ENCODE assay signal across 9 mouse cellular contexts in genomic region chr7:12949872-12950229, GRCm38 (mm10). TPM values are rescaled to one million over a fixed set of nuclear protein-coding genes. Genes with fewer than 3 reads are reported as not detected.
A peak's percentile ranks its signal among the peaks of the same experiment; 100 is the strongest.
DNase-seq lines count a peak whose midpoint lies in the region; ATAC-seq and TF ChIP-seq lines count a peak whose summit lies in the region.
"Had no signal": no experiment of that assay in that cellular context is flagged by ENCODE, and none has a peak within 500 bp of the region (broad histone marks: within the 10 kb centered on the region; RNA-seq: fewer than 3 reads in every experiment).

No protein-coding gene starts in this region.

- peak overlapping the region; percentile 78 for H3K4me2 ChIP-seq in heart, embryonic 16.5 days (ENCODE audit: low read depth, low read length)
- H3K4me2 ChIP-seq in hindbrain, embryonic 14.5 days (replicated peaks), result peak overlapping the region; percentile 92
- peak overlapping the region; percentile 68 for H3K4me2 ChIP-seq in midbrain, embryonic 12.5 days (replicated peaks)

- H3K27ac ChIP-seq in heart, embryonic 16.5 days (ENCODE audit: low read length), result peak overlapping the region; percentile 77
- H3K27ac ChIP-seq in bone marrow, adult 2 months (ENCODE audit: control insufficient read depth, insufficient read depth, low read depth, low read length, poor library complexity), result peak overlapping the region; percentile 43
- H3K27ac ChIP-seq in hindbrain, embryonic 14.5 days, result peak overlapping the region; percentile 86
- H3K27ac ChIP-seq in midbrain, embryonic 12.5 days (replicated peaks), result peak overlapping the region; percentile 85

- no peak for TF ChIP-seq POLR2A in bone marrow, adult 2 months (IDR thresholded peaks at IDR 0.05; ENCODE audit: borderline replicate concordance, control insufficient read depth, low read depth, low read length)

- no peak for TF ChIP-seq CTCF in bone marrow, adult 2 months (IDR thresholded peaks at IDR 0.05; ENCODE audit: control insufficient read depth, insufficient read depth, low read length)

- peak; percentile 14 for ATAC-seq in heart, embryonic 16.5 days (replicated peaks; ENCODE audit: extremely low read depth, insufficient read depth, low FRiP score)
- ATAC-seq in hindbrain, embryonic 14.5 days (ENCODE audit: low FRiP score), result no peak; the same call in 1 of the 2 replicates
- peak; percentile 10; the same call in 1 of the 2 replicates for ATAC-seq in midbrain, embryonic 12.5 days (ENCODE audit: low FRiP score, low read depth)

- no peak for DNase-seq in heart, adult 11 months
- no peak for DNase-seq in hindbrain, embryonic 14.5 days (ENCODE audit: low spot score)
- DNase-seq in cerebellum, adult 18-20 months, result no peak
- no peak for DNase-seq in B cell, adult 2 months
- no peak for DNase-seq in layer of hippocampus, postnatal 14 days (ENCODE audit: low spot score in 2 of 2)

- H3K4me1 ChIP-seq in heart, embryonic 16.5 days (ENCODE audit: control insufficient read depth, insufficient read depth, low read length), result peaks cover 6% of the 10 kb centered on the region; the same call in 1 of the 2 replicates
- H3K4me1 ChIP-seq in bone marrow, adult 2 months (ENCODE audit: control insufficient read depth, insufficient read depth, low read length), result peaks cover 2% of the 10 kb centered on the region; the same call in 1 of the 2 replicates
- peaks cover 9% of the 10 kb centered on the region for H3K4me1 ChIP-seq in hindbrain, embryonic 14.5 days (replicated peaks; ENCODE audit: control insufficient read depth, insufficient read depth, low read length)
- peaks cover 8% of the 10 kb centered on the region for H3K4me1 ChIP-seq in midbrain, embryonic 12.5 days

- WGBS in heart, embryonic 16.5 days, result 7% methylated on average over 16 of the region's 16 CpGs
- 2% methylated on average over 16 of the region's 16 CpGs for WGBS in bone marrow, adult 2 months
- WGBS in hindbrain, embryonic 14.5 days, result 16% methylated on average over 16 of the region's 16 CpGs
- WGBS in midbrain, embryonic 12.5 days, result 13% methylated on average over 16 of the region's 16 CpGs

- peak overlapping the region; percentile 61 for H3K4me3 ChIP-seq in heart, embryonic 16.5 days (ENCODE audit: low read length)
- peak overlapping the region; percentile 88 for H3K4me3 ChIP-seq in bone marrow, adult 2 months (replicated peaks; ENCODE audit: control insufficient read depth, low read depth, low read length)
- peak overlapping the region; percentile 50 for H3K4me3 ChIP-seq in hindbrain, embryonic 14.5 days (replicated peaks; ENCODE audit: low read length)
- peak overlapping the region; percentile 46 for H3K4me3 ChIP-seq in midbrain, embryonic 12.5 days

- no peaks in the 10 kb centered on the region for H3K9me3 ChIP-seq in heart, embryonic 16.5 days (replicated peaks; ENCODE audit: control insufficient read depth, low read length)
- no peaks in the 10 kb centered on the region for H3K9me3 ChIP-seq in hindbrain, embryonic 14.5 days (ENCODE audit: control insufficient read depth, low read length)
- no peaks in the 10 kb centered on the region for H3K9me3 ChIP-seq in midbrain, embryonic 12.5 days

- H3K9ac ChIP-seq in heart, embryonic 16.5 days (ENCODE audit: low read length), result peak overlapping the region; percentile 79
- peak overlapping the region; percentile 68 for H3K9ac ChIP-seq in hindbrain, embryonic 14.5 days
- H3K9ac ChIP-seq in midbrain, embryonic 12.5 days (replicated peaks), result peak overlapping the region; percentile 51; the same call in 1 of the 2 replicates

- no peaks in the 10 kb centered on the region for H3K27me3 ChIP-seq in heart, embryonic 16.5 days (ENCODE audit: control insufficient read depth, insufficient read depth, low read length)
- H3K27me3 ChIP-seq in hindbrain, embryonic 14.5 days (ENCODE audit: control insufficient read depth, insufficient read depth, low read length), result no peaks in the 10 kb centered on the region
- H3K27me3 ChIP-seq in midbrain, embryonic 12.5 days, result no peaks in the 10 kb centered on the region

- no peaks in the 10 kb centered on the region for H3K36me3 ChIP-seq in heart, embryonic 16.5 days (ENCODE audit: control insufficient read depth, insufficient read depth)
- H3K36me3 ChIP-seq in hindbrain, embryonic 14.5 days (replicated peaks; ENCODE audit: control insufficient read depth, insufficient read depth), result no peaks in the 10 kb centered on the region
- no peaks in the 10 kb centered on the region for H3K36me3 ChIP-seq in midbrain, embryonic 12.5 days

RNA-seq across cellular contexts. Expression of gene Zfp324, which starts 15.8 kb away (rescaled TPM):
- polyA plus RNA-seq in heart, embryonic 16.5 days (2015; fragmentation: Nextera tagmentation; extraction: Ambion mirVana), result 6.5 and 6.7 TPM in 2 replicates
- polyA plus RNA-seq in bone marrow, adult 2 months (2011; ENCODE audit: insufficient read depth, insufficient read length, low replicate concordance, missing spikeins), result 0.70 and 0.80 TPM in 2 replicates
- 12.2 and 13.9 TPM in 2 replicates for polyA plus RNA-seq in hindbrain, embryonic 14.5 days (2014; fragmentation: Nextera tagmentation; extraction: Ambion mirVana)
- 14.2 and 15.5 TPM in 2 replicates for polyA plus RNA-seq in midbrain, embryonic 12.5 days (2016; fragmentation: Nextera tagmentation; extraction: Ambion mirVana)
- total RNA-seq in layer of hippocampus, postnatal 14 days (2021), result 10 to 100 TPM; 12.0 to 13.5 TPM

RNA-seq across cellular contexts. Expression of gene Rnf225, which starts 22.6 kb away (rescaled TPM):
- polyA plus RNA-seq in heart, embryonic 16.5 days (2015; fragmentation: Nextera tagmentation; extraction: Ambion mirVana), result 0.47 and 0.74 TPM in 2 replicates
- polyA plus RNA-seq in bone marrow, adult 2 months (2011; ENCODE audit: insufficient read depth, insufficient read length, low replicate concordance, missing spikeins), result 0.47 and 0.74 TPM in 2 replicates
- 0.87 and 0.95 TPM in 2 replicates for polyA plus RNA-seq in hindbrain, embryonic 14.5 days (2014; fragmentation: Nextera tagmentation; extraction: Ambion mirVana)
- 0.79 and 0.93 TPM in 2 replicates for polyA plus RNA-seq in midbrain, embryonic 12.5 days (2016; fragmentation: Nextera tagmentation; extraction: Ambion mirVana)
- total RNA-seq in layer of hippocampus, postnatal 14 days (2021), result 1 to 10 TPM in 1 of 2 experiments, under 1 TPM in 1; 0.92 to 1.2 TPM

RNA-seq across cellular contexts. Expression of gene Rps5, which starts 27.8 kb away (rescaled TPM):
- polyA plus RNA-seq in heart, embryonic 16.5 days (2015; fragmentation: Nextera tagmentation; extraction: Ambion mirVana), result 521 and 529 TPM in 2 replicates
- polyA plus RNA-seq in bone marrow, adult 2 months (2011; ENCODE audit: insufficient read depth, insufficient read length, low replicate concordance, missing spikeins), result 895 and 1,171 TPM in 2 replicates
- polyA plus RNA-seq in hindbrain, embryonic 14.5 days (2014; fragmentation: Nextera tagmentation; extraction: Ambion mirVana), result 671 and 781 TPM in 2 replicates
- polyA plus RNA-seq in midbrain, embryonic 12.5 days (2016; fragmentation: Nextera tagmentation; extraction: Ambion mirVana), result 603 and 620 TPM in 2 replicates
- 100 to 1,000 TPM; 418 to 457 TPM for total RNA-seq in layer of hippocampus, postnatal 14 days (2021)

RNA-seq across cellular contexts. Expression of gene Zfp446, which starts 27.8 kb away (rescaled TPM):
- 6.5 and 7.0 TPM in 2 replicates for polyA plus RNA-seq in heart, embryonic 16.5 days (2015; fragmentation: Nextera tagmentation; extraction: Ambion mirVana)
- polyA plus RNA-seq in bone marrow, adult 2 months (2011; ENCODE audit: insufficient read depth, insufficient read length, low replicate concordance, missing spikeins), result 2.3 and 4.4 TPM in 2 replicates
- polyA plus RNA-seq in hindbrain, embryonic 14.5 days (2014; fragmentation: Nextera tagmentation; extraction: Ambion mirVana), result 6.6 and 8.9 TPM in 2 replicates
- 18.1 and 18.7 TPM in 2 replicates for polyA plus RNA-seq in midbrain, embryonic 12.5 days (2016; fragmentation: Nextera tagmentation; extraction: Ambion mirVana)
- 1 to 10 TPM; 8.3 to 9.1 TPM for total RNA-seq in layer of hippocampus, postnatal 14 days (2021)

RNA-seq across cellular contexts. Expression of gene Slc27a5, which starts 48.1 kb away (rescaled TPM):
- polyA plus RNA-seq in heart, embryonic 16.5 days (2015; fragmentation: Nextera tagmentation; extraction: Ambion mirVana), result not detected in 2 replicates
- polyA plus RNA-seq in bone marrow, adult 2 months (2011; ENCODE audit: insufficient read depth, insufficient read length, low replicate concordance, missing spikeins), result 1.7 and 2.2 TPM in 2 replicates
- polyA plus RNA-seq in hindbrain, embryonic 14.5 days (2014; fragmentation: Nextera tagmentation; extraction: Ambion mirVana), result 0.14 and 0.29 TPM in 2 replicates
- 0.13 TPM in 1 of 2 replicates, not detected in the other for polyA plus RNA-seq in midbrain, embryonic 12.5 days (2016; fragmentation: Nextera tagmentation; extraction: Ambion mirVana)
- total RNA-seq in layer of hippocampus, postnatal 14 days (2021), result under 1 TPM in 1 of 2 experiments, not detected in 1; 0.26 TPM
- total RNA-seq: hematopoietic stem cell, adult 5-6 weeks had no signal
